8 mouse cellular contexts compared by ENCODE assay signal in genomic region chr12:78980683-78981091, GRCm38 (mm10). TPM values are rescaled to one million over a fixed set of nuclear protein-coding genes. Genes with fewer than 3 reads are reported as not detected.
DNase-seq lines count a peak whose midpoint lies in the region; ATAC-seq and TF ChIP-seq lines count a peak whose summit lies in the region.

No protein-coding gene starts in this region.

- no peak overlapping the region for H3K4me3 ChIP-seq in heart, embryonic 11.5 days (ENCODE audit: low read depth, low read length)
- H3K4me3 ChIP-seq in brown adipose tissue, adult 24 weeks (ENCODE audit: insufficient read depth, low read depth, low read length), result peak overlapping the region; percentile 58
- no peak overlapping the region for H3K4me3 ChIP-seq in intestine, postnatal 0 days (ENCODE audit: low read depth, low read length)
- peak overlapping the region; percentile 67 for H3K4me3 ChIP-seq in macrophage (ENCODE audit: inconsistent target)
- H3K4me3 ChIP-seq in forebrain, embryonic 13.5 days, result no peak overlapping the region

- no peak for TF ChIP-seq CTCF in intestine, postnatal 0 days (IDR thresholded peaks at IDR 0.05; ENCODE audit: low read depth)

- no peaks in the 10 kb centered on the region for H3K27me3 ChIP-seq in heart, embryonic 11.5 days (ENCODE audit: control insufficient read depth, insufficient read depth, low read length)
- H3K27me3 ChIP-seq in intestine, postnatal 0 days (replicated peaks; ENCODE audit: control insufficient read depth, insufficient read depth, low read length), result no peaks in the 10 kb centered on the region
- H3K27me3 ChIP-seq in forebrain, embryonic 13.5 days, result no peaks in the 10 kb centered on the region

- DNase-seq in heart, adult 18-20 months, result peak; percentile 52 to 85
- DNase-seq in thymus, postnatal 14 days, result peak; percentile 78
- DNase-seq in cerebellum, adult 18-20 months, result no peak

- no peaks in the 10 kb centered on the region for H3K4me1 ChIP-seq in heart, embryonic 11.5 days (ENCODE audit: control insufficient read depth, insufficient read depth, low read length)
- H3K4me1 ChIP-seq in brown adipose tissue, adult 24 weeks (ENCODE audit: control insufficient read depth, insufficient read depth, insufficient read length, low read length), result peaks cover 29% of the 10 kb centered on the region
- H3K4me1 ChIP-seq in intestine, postnatal 0 days (replicated peaks; ENCODE audit: control insufficient read depth, insufficient read depth, low read length), result peaks cover 3% of the 10 kb centered on the region; the same call in 1 of the 2 replicates
- peaks cover 13% of the 10 kb centered on the region for H3K4me1 ChIP-seq in forebrain, embryonic 13.5 days

- ATAC-seq in heart, embryonic 11.5 days (replicated peaks; ENCODE audit: insufficient number of reproducible peaks, low FRiP score, low TSS enrichment), result no peak
- peak; percentile 40 for ATAC-seq in intestine, postnatal 0 days
- no peak for ATAC-seq in forebrain, embryonic 13.5 days

- H3K79me2 ChIP-seq in macrophage (ENCODE audit: inconsistent target), result peaks cover 39% of the 10 kb centered on the region

- H3K36me3 ChIP-seq in heart, embryonic 11.5 days (ENCODE audit: control insufficient read depth, insufficient read depth, low read length), result no peaks in the 10 kb centered on the region
- H3K36me3 ChIP-seq in intestine, postnatal 0 days (ENCODE audit: control insufficient read depth, insufficient read depth), result no peaks in the 10 kb centered on the region
- H3K36me3 ChIP-seq in macrophage (ENCODE audit: inconsistent target), result peaks cover 20% of the 10 kb centered on the region
- H3K36me3 ChIP-seq in forebrain, embryonic 13.5 days (ENCODE audit: poor library complexity, severe bottlenecking), result no peaks in the 10 kb centered on the region

- no peak overlapping the region for H3K27ac ChIP-seq in heart, embryonic 11.5 days (ENCODE audit: low read depth, low read length)
- H3K27ac ChIP-seq in brown adipose tissue, adult 24 weeks (replicated peaks; ENCODE audit: low read depth, low read length), result peak overlapping the region; percentile 82
- peak overlapping the region; percentile 46 for H3K27ac ChIP-seq in intestine, postnatal 0 days (ENCODE audit: low read depth, low read length)
- peak overlapping the region; percentile 91 for H3K27ac ChIP-seq in macrophage
- no peak overlapping the region for H3K27ac ChIP-seq in forebrain, embryonic 13.5 days

- H3K4me2 ChIP-seq in heart, embryonic 11.5 days, result no peak overlapping the region
- H3K4me2 ChIP-seq in intestine, postnatal 0 days (replicated peaks; ENCODE audit: low read depth), result peak overlapping the region; percentile 43
- H3K4me2 ChIP-seq in forebrain, embryonic 13.5 days, result no peak overlapping the region

- no peak overlapping the region for H3K9ac ChIP-seq in heart, embryonic 11.5 days (ENCODE audit: low read depth, low read length)
- H3K9ac ChIP-seq in intestine, postnatal 0 days (ENCODE audit: low read depth, low read length), result no peak overlapping the region
- H3K9ac ChIP-seq in forebrain, embryonic 13.5 days, result no peak overlapping the region

- WGBS in heart, embryonic 11.5 days (ENCODE audit: insufficient replicate concordance), result 69% methylated on average over 5 of the region's 5 CpGs
- WGBS in intestine, postnatal 0 days, result 44% methylated on average over 5 of the region's 5 CpGs
- 2% methylated on average over 5 of the region's 5 CpGs for WGBS in macrophage (ENCODE audit: missing documents)
- 88% methylated on average over 5 of the region's 5 CpGs for WGBS in forebrain, embryonic 13.5 days

- no peaks in the 10 kb centered on the region for H3K9me3 ChIP-seq in heart, embryonic 11.5 days (replicated peaks; ENCODE audit: control insufficient read depth, low read length)
- H3K9me3 ChIP-seq in intestine, postnatal 0 days (ENCODE audit: control insufficient read depth), result no peaks in the 10 kb centered on the region
- H3K9me3 ChIP-seq in forebrain, embryonic 13.5 days (replicated peaks), result no peaks in the 10 kb centered on the region

RNA-seq across cellular contexts. Expression of gene Tmem229b, which starts 26.7 kb away (rescaled TPM):
- total RNA-seq in heart, adult 18-20 months (2021), result 1 to 10 TPM; 3.6 to 4.3 TPM
- 1.6 and 1.8 TPM in 2 replicates for polyA plus RNA-seq in heart, embryonic 11.5 days (2014; fragmentation: Nextera tagmentation; extraction: Ambion mirVana)
- 1.0 and 3.5 TPM in 2 replicates for polyA plus RNA-seq in brown adipose tissue, adult 24 weeks (2012; ENCODE audit: insufficient read depth, insufficient read length, missing spikeins)
- 8.6 and 11.9 TPM in 2 replicates for polyA plus RNA-seq in intestine, postnatal 0 days (2015; fragmentation: Nextera tagmentation; extraction: Ambion mirVana)
- 10 to 100 TPM in 17 of 26 experiments, 1 to 10 TPM in 9; 2.4 to 35.4 (median 16.0) TPM for total RNA-seq in macrophage (2018; cell fraction: chromatin; rRNA removed)
- 10 to 100 TPM; 20.4 to 90.2 (median 55.5) TPM for total RNA-seq in macrophage (2018; cell fraction: cytosol; rRNA removed)
- 10 to 100 TPM; 16.1 to 86.3 (median 45.0) TPM for total RNA-seq in macrophage (2018; cell fraction: nucleus; rRNA removed)
- 32.1 to 68.0 TPM (median 36.0 TPM) in 3 replicates for polyA plus RNA-seq in macrophage (2018)
- 25.3 and 29.1 TPM in 2 replicates for polyA plus RNA-seq in forebrain, embryonic 13.5 days (2015; fragmentation: Nextera tagmentation; extraction: Ambion mirVana)

RNA-seq across cellular contexts. Expression of gene Plekhh1, which starts 48.3 kb away (rescaled TPM):
- total RNA-seq in heart, adult 18-20 months (2021), result 1 to 10 TPM; 1.2 to 2.5 TPM
- 2.7 and 3.8 TPM in 2 replicates for polyA plus RNA-seq in heart, embryonic 11.5 days (2014; fragmentation: Nextera tagmentation; extraction: Ambion mirVana)
- not detected in 2 replicates for polyA plus RNA-seq in brown adipose tissue, adult 24 weeks (2012; ENCODE audit: insufficient read depth, insufficient read length, missing spikeins)
- 12.2 and 12.6 TPM in 2 replicates for polyA plus RNA-seq in intestine, postnatal 0 days (2015; fragmentation: Nextera tagmentation; extraction: Ambion mirVana)
- total RNA-seq in macrophage (2018; cell fraction: chromatin; rRNA removed), result under 1 TPM in 21 of 26 experiments, not detected in 5; 0.12 to 0.92 (median 0.30) TPM
- under 1 TPM in 19 of 26 experiments, not detected in 7; under 0.01 to 0.19 (median 0.05) TPM for total RNA-seq in macrophage (2018; cell fraction: cytosol; rRNA removed)
- under 1 TPM in 14 of 26 experiments, not detected in 12; 0.06 to 0.37 (median 0.22) TPM for total RNA-seq in macrophage (2018; cell fraction: nucleus; rRNA removed)
- polyA plus RNA-seq in macrophage (2018), result 0.03 to 0.05 TPM in 2 of 3 replicates, not detected in the other
- 2.8 and 3.0 TPM in 2 replicates for polyA plus RNA-seq in forebrain, embryonic 13.5 days (2015; fragmentation: Nextera tagmentation; extraction: Ambion mirVana)

Comparison
In these comparisons a context has a peak if more than half of its experiments do, and no peak if none do; other contexts are left out.
1. DNase-seq: peak in heart, adult 18-20 months (2 of 2) and thymus, postnatal 14 days (single experiment); none in cerebellum, adult 18-20 months (0 of 2).
2. H3K27ac ChIP-seq: peak in brown adipose tissue, adult 24 weeks (single experiment), intestine, postnatal 0 days (single experiment) and macrophage (single experiment); none in heart, embryonic 11.5 days (single experiment) and forebrain, embryonic 13.5 days (single experiment).
3. H3K4me3 ChIP-seq: peak in brown adipose tissue, adult 24 weeks (single experiment) and macrophage (single experiment); none in heart, embryonic 11.5 days (single experiment), intestine, postnatal 0 days (single experiment) and forebrain, embryonic 13.5 days (single experiment).